8 mouse cellular contexts compared by ENCODE assay signal in genomic region chr7:120865832-120866231, GRCm38 (mm10). TPM values are rescaled to one million over a fixed set of nuclear protein-coding genes. Genes with fewer than 3 reads are reported as not detected.
DNase-seq lines count a peak whose midpoint lies in the region; ATAC-seq lines count a peak whose summit lies in the region.

No protein-coding gene starts in this region.

- H3K4me1 ChIP-seq in heart, embryonic 13.5 days: peaks cover 90% of the 10 kb centered on the region
- peaks cover 92% of the 10 kb centered on the region for H3K4me1 ChIP-seq in limb, embryonic 13.5 days
- peaks cover 16% of the 10 kb centered on the region; the same call in 1 of the 2 replicates for H3K4me1 ChIP-seq in midbrain, embryonic 14.5 days (ENCODE audit: control insufficient read depth, insufficient read depth, low read length)

- no peaks in the 10 kb centered on the region for H3K27me3 ChIP-seq in heart, embryonic 13.5 days (replicated peaks)
- H3K27me3 ChIP-seq in limb, embryonic 13.5 days: no peaks in the 10 kb centered on the region
- H3K27me3 ChIP-seq in midbrain, embryonic 14.5 days (ENCODE audit: control insufficient read depth, insufficient read depth, low read length): no peaks in the 10 kb centered on the region

- H3K4me3 ChIP-seq in heart, embryonic 13.5 days: no peak overlapping the region
- no peak overlapping the region for H3K4me3 ChIP-seq in limb, embryonic 13.5 days
- no peak overlapping the region for H3K4me3 ChIP-seq in midbrain, embryonic 14.5 days (replicated peaks; ENCODE audit: low read depth, low read length)

- no peaks in the 10 kb centered on the region for H3K9me3 ChIP-seq in heart, embryonic 13.5 days
- H3K9me3 ChIP-seq in limb, embryonic 13.5 days: no peaks in the 10 kb centered on the region
- H3K9me3 ChIP-seq in midbrain, embryonic 14.5 days (ENCODE audit: control insufficient read depth, low read length): no peaks in the 10 kb centered on the region

- H3K36me3 ChIP-seq in heart, embryonic 13.5 days: no peaks in the 10 kb centered on the region
- H3K36me3 ChIP-seq in limb, embryonic 13.5 days: no peaks in the 10 kb centered on the region
- H3K36me3 ChIP-seq in midbrain, embryonic 14.5 days (ENCODE audit: control insufficient read depth, insufficient read depth, low read length): no peaks in the 10 kb centered on the region

- ATAC-seq in heart, embryonic 13.5 days (ENCODE audit: extremely low read depth, insufficient number of reproducible peaks, low FRiP score, low TSS enrichment): peak; percentile 59
- ATAC-seq in limb, embryonic 13.5 days (ENCODE audit: low FRiP score, low read depth): no peak
- ATAC-seq in midbrain, embryonic 14.5 days (ENCODE audit: low FRiP score, low TSS enrichment): no peak

- H3K9ac ChIP-seq in heart, embryonic 13.5 days: peak overlapping the region; percentile 67; the same call in 1 of the 2 replicates
- H3K9ac ChIP-seq in limb, embryonic 13.5 days: no peak overlapping the region
- no peak overlapping the region for H3K9ac ChIP-seq in midbrain, embryonic 14.5 days (replicated peaks; ENCODE audit: low read length)

- 45% methylated on average over 4 of the region's 4 CpGs for WGBS in heart, embryonic 13.5 days
- WGBS in limb, embryonic 13.5 days: 58% methylated on average over 4 of the region's 4 CpGs
- 52% methylated on average over 4 of the region's 4 CpGs for WGBS in midbrain, embryonic 14.5 days

- peak; percentile 78 to 83 for DNase-seq in adrenal gland, adult (ENCODE audit: inconsistent age in 2 of 2, low spot score in 1 of 2)
- DNase-seq in adrenal gland, postnatal 4 days (ENCODE audit: low spot score in 2 of 2): no peak
- DNase-seq in brain, adult 2 months (ENCODE audit: low read depth, low spot score): peak; percentile 69
- DNase-seq in midbrain, embryonic 14.5 days: no peak
- DNase-seq in thymus, postnatal 4 days: no peak
- DNase-seq in layer of hippocampus, postnatal 14 days (ENCODE audit: low spot score in 2 of 2): no peak

- peak overlapping the region; percentile 59; the same call in 1 of the 2 replicates for H3K4me2 ChIP-seq in heart, embryonic 13.5 days
- no peak overlapping the region for H3K4me2 ChIP-seq in limb, embryonic 13.5 days (replicated peaks)
- no peak overlapping the region for H3K4me2 ChIP-seq in midbrain, embryonic 14.5 days (ENCODE audit: low read length)

- peak overlapping the region; percentile 93 for H3K27ac ChIP-seq in heart, embryonic 13.5 days (replicated peaks)
- H3K27ac ChIP-seq in limb, embryonic 13.5 days: peak overlapping the region; percentile 48; the same call in 1 of the 2 replicates
- H3K27ac ChIP-seq in midbrain, embryonic 14.5 days (replicated peaks; ENCODE audit: low read depth, low read length): peak overlapping the region; percentile 61

RNA-seq across cellular contexts. Expression of gene Eef2k, which starts 23.2 kb away (rescaled TPM):
- 10 to 100 TPM; 53.3 to 54.2 TPM for total RNA-seq in adrenal gland, postnatal 4 days (2021)
- 16.3 and 16.9 TPM in 2 replicates for polyA plus RNA-seq in heart, embryonic 13.5 days (2015; fragmentation: Nextera tagmentation; extraction: Ambion mirVana)
- 33.3 and 36.3 TPM in 2 replicates for polyA plus RNA-seq in limb, embryonic 13.5 days (2015; fragmentation: Nextera tagmentation; extraction: Ambion mirVana)
- 13.1 and 14.9 TPM in 2 replicates for polyA plus RNA-seq in midbrain, embryonic 14.5 days (2014; fragmentation: Nextera tagmentation; extraction: Ambion mirVana)
- total RNA-seq in layer of hippocampus, postnatal 14 days (2021): 10 to 100 TPM; 35.5 to 38.1 TPM

RNA-seq across cellular contexts. Expression of gene Polr3e, which starts 51.7 kb away (rescaled TPM):
- 10 to 100 TPM; 31.1 to 32.2 TPM for total RNA-seq in adrenal gland, postnatal 4 days (2021)
- 21.8 and 22.4 TPM in 2 replicates for polyA plus RNA-seq in heart, embryonic 13.5 days (2015; fragmentation: Nextera tagmentation; extraction: Ambion mirVana)
- polyA plus RNA-seq in limb, embryonic 13.5 days (2015; fragmentation: Nextera tagmentation; extraction: Ambion mirVana): 40.0 and 41.9 TPM in 2 replicates
- polyA plus RNA-seq in midbrain, embryonic 14.5 days (2014; fragmentation: Nextera tagmentation; extraction: Ambion mirVana): 20.6 and 21.6 TPM in 2 replicates
- 10 to 100 TPM; 26.7 to 27.6 TPM for total RNA-seq in layer of hippocampus, postnatal 14 days (2021)

RNA-seq across cellular contexts. Expression of gene Gm5737, which starts 53.7 kb away (rescaled TPM):
- total RNA-seq in adrenal gland, postnatal 4 days (2021): not detected
- polyA plus RNA-seq in heart, embryonic 13.5 days (2015; fragmentation: Nextera tagmentation; extraction: Ambion mirVana): not detected in 2 replicates
- not detected in 2 replicates for polyA plus RNA-seq in limb, embryonic 13.5 days (2015; fragmentation: Nextera tagmentation; extraction: Ambion mirVana)
- 0.17 TPM in 1 of 2 replicates, not detected in the other for polyA plus RNA-seq in midbrain, embryonic 14.5 days (2014; fragmentation: Nextera tagmentation; extraction: Ambion mirVana)
- total RNA-seq in layer of hippocampus, postnatal 14 days (2021): not detected

Comparison
In these comparisons a context has a peak if more than half of its experiments do, and no peak if none do; other contexts are left out.
1. DNase-seq: peak in adrenal gland, adult (2 of 2) and brain, adult 2 months (single experiment); none in adrenal gland, postnatal 4 days (0 of 2), midbrain, embryonic 14.5 days (single experiment), thymus, postnatal 4 days (single experiment) and layer of hippocampus, postnatal 14 days (0 of 2).
2. Peak in every context shown above with its lines, with median percentiles within 50 percentile points of each other: H3K27ac ChIP-seq.